Mouse (Mus musculus): ENCODE data around the gene Ccr1. TPM values are rescaled to one million over a fixed set of nuclear protein-coding genes. Genes with fewer than 3 reads are reported as not detected.

The Ccr1 gene
- 0.27 TPM for polyA plus RNA-seq (2017; shearing (Covaris generic))

GRCm38 (mm10) chr9:123968290-123968912, at the start of gene Ccr1:
Ccr1 (minus strand) TSS chr9:123968692.

GRCm38 (mm10) chr9:123978308-123978707, 9.8 kb upstream of the Ccr1 start, which contains the start of gene Ccr1l1:
Ccr1l1 (minus strand) TSS chr9:123978408.

Other genes with a start within 250 kb of the Ccr1 start
- 300 TPM for gene Cxcr6, start 162.2 kb downstream of the Ccr1 start, polyA plus RNA-seq (2017; shearing (Covaris generic))
- gene Fyco1, start 116.8 kb downstream of the Ccr1 start, polyA plus RNA-seq (2017; shearing (Covaris generic)): 33.4 TPM
- gene Xcr1, start 106.7 kb downstream of the Ccr1 start, polyA plus RNA-seq (2017; shearing (Covaris generic)): 2.0 TPM
- not detected for gene Ccr1l1, start 9.7 kb upstream of the Ccr1 start, polyA plus RNA-seq (2017; shearing (Covaris generic))
- gene Ccr3, start 53.3 kb upstream of the Ccr1 start, polyA plus RNA-seq (2017; shearing (Covaris generic)): not detected
- 37.1 TPM for gene Ccr2, start 133.3 kb upstream of the Ccr1 start, polyA plus RNA-seq (2017; shearing (Covaris generic))
- gene Ccr5, start 152.9 kb upstream of the Ccr1 start, polyA plus RNA-seq (2017; shearing (Covaris generic)): 40.9 TPM

Measured in effector memory CD4-positive, alpha-beta T cell, adult 7 months (primary cell).